Mouse (Mus musculus): Measurements from ENCODE around the gene Bcor. TPM values are rescaled to one million over a fixed set of nuclear protein-coding genes. Genes with fewer than 3 reads are reported as not detected.

Gene Bcor
- polyA plus RNA-seq, 1 experiment from 2014 or later: 20.2 TPM

DNA sequence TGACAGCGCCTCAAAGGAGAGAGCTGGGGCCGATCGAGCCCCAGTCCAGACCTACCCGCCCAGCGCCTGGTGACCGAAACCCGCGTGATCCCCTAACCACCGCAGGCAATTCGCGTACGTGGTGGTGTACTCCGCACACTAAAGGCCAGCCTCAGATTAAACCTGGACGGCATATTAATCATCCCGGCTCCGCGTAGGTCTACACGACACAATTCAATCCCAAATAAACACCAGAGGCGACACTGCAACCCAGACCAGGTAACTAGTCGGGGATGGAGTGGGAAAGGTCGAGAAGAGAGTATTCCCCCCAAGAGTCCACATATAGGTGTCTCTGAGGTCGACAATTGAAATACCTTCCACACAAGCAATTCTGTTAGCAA is 82.6 kb downstream of the Bcor start:
- H3K4me3 ChIP-seq (ENCODE audit: low read depth, low read length): peak overlapping the region; percentile 67
- H3K27ac ChIP-seq (ENCODE audit: low read depth, low read length): peak overlapping the region; percentile 73
- H3K9ac ChIP-seq (ENCODE audit: low read depth, low read length): peak overlapping the region; percentile 87
- 1% methylated on average over 22 of the region's 22 CpGs for WGBS (ENCODE audit: insufficient replicate concordance)
- no peaks in the 10 kb centered on the region for H3K36me3 ChIP-seq (ENCODE audit: control insufficient read depth, insufficient read depth, low read length)
- no peak for ATAC-seq (replicated peaks; ENCODE audit: insufficient number of reproducible peaks, low FRiP score, low TSS enrichment)
- peaks cover 15% of the 10 kb centered on the region for H3K4me1 ChIP-seq (ENCODE audit: control insufficient read depth, insufficient read depth, low read length)
- peak overlapping the region; percentile 84 for H3K4me2 ChIP-seq
- H3K9me3 ChIP-seq (replicated peaks; ENCODE audit: control insufficient read depth, low read length): no peaks in the 10 kb centered on the region
- H3K27me3 ChIP-seq (ENCODE audit: control insufficient read depth, insufficient read depth, low read length): peaks cover 68% of the 10 kb centered on the region

DNA sequence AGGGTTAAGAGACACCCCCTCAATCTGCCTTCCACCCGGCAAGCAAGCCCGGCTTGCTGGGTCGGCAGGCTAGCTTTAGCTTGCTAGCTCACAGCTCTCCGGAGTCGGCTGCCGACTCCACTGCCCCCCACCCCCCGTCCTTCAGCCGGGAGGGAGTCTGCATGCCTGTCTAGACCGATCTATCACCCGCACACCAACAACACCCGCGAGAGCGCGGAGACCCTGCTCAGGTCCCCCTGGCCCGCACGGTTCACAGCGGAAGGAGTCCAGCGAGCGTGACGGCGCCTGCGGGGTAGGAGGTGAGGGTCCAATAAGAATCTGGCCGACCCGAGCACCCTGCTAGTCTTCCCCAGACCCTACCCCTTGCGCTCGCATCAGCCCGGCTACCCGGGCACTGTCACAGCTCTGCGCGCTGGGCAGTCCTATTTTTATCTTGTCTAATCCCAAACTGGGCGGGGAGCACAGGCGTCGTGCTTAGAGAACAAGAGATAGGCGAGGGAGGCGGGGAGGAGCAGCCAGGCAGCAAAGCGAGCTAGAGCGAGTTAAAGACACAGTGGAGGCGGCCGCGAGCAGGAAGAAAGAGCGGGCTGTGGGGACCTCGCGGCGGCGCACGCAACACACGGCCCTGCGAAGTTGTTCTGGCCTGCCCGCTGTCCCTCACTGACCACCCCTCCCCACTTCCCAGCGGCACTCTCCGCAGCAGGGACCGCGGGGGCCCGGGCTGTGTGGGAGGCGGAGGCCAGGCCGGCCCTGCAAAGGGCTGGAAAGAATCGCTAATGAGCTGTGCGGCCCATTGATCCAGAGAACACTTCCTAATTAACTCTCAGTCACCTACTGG is 83.2 kb downstream of the Bcor start:
- Histone ChIP-seq H3K36me3 (ENCODE audit: control insufficient read depth, insufficient read depth, low read length) (no peaks in the 10 kb centered on the region), H3K4me1 (ENCODE audit: control insufficient read depth, insufficient read depth, low read length) (peaks cover 20% of the 10 kb centered on the region), H3K9me3 (replicated peaks; ENCODE audit: control insufficient read depth, low read length) (no peaks in the 10 kb centered on the region), H3K9ac (ENCODE audit: low read depth, low read length) (peak overlapping the region; percentile 87), H3K27ac (ENCODE audit: low read depth, low read length) (peak overlapping the region; percentile 73), H3K4me2 (peak overlapping the region; percentile 84), H3K27me3 (ENCODE audit: control insufficient read depth, insufficient read depth, low read length) (peaks cover 68% of the 10 kb centered on the region), H3K4me3 (ENCODE audit: low read depth, low read length) (peak overlapping the region; percentile 67)
- WGBS (ENCODE audit: insufficient replicate concordance): 1% methylated on average over 54 of the region's 58 CpGs
- peak; percentile 56 for ATAC-seq (replicated peaks; ENCODE audit: insufficient number of reproducible peaks, low FRiP score, low TSS enrichment)

DNA sequence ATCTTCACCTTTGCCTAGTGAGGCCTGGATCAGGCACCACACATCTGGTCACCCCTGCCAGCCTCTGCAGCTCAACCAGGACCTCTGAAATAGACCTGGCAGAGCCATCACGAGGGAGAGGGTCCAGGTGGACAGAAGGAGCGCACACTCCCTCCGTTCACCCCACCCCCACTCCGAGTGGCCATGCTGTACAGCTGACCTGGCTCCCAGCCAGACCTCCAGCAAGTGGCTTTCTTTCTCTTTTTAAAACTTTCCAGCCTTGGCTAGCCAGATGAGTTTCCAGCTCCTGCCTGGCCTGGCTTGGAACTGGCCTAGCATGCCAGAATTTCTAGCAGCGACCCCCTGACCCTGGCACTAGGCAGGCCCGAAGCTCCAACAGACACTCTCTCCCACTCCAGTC is 87.4 kb downstream of the Bcor start:
- Histone ChIP-seq H3K9me3 (replicated peaks; ENCODE audit: control insufficient read depth, low read length) (no peaks in the 10 kb centered on the region), H3K9ac (ENCODE audit: low read depth, low read length) (0 out of 2 replicates have a peak overlapping the region, but pooled peaks have one; percentile 10), H3K36me3 (ENCODE audit: control insufficient read depth, insufficient read depth, low read length) (no peaks in the 10 kb centered on the region), H3K27ac (ENCODE audit: low read depth, low read length) (no peak overlapping the region), H3K4me1 (ENCODE audit: control insufficient read depth, insufficient read depth, low read length) (peaks cover 43% of the 10 kb centered on the region), H3K4me3 (ENCODE audit: low read depth, low read length) (no peak overlapping the region), H3K27me3 (ENCODE audit: control insufficient read depth, insufficient read depth, low read length) (peaks cover 48% of the 10 kb centered on the region), H3K4me2 (peak overlapping the region; percentile 16; the same call in 1 of the 2 replicates)
- ATAC-seq (replicated peaks; ENCODE audit: insufficient number of reproducible peaks, low FRiP score, low TSS enrichment): no peak
- WGBS (ENCODE audit: insufficient replicate concordance): 16% methylated on average over 6 of the region's 6 CpGs

DNA sequence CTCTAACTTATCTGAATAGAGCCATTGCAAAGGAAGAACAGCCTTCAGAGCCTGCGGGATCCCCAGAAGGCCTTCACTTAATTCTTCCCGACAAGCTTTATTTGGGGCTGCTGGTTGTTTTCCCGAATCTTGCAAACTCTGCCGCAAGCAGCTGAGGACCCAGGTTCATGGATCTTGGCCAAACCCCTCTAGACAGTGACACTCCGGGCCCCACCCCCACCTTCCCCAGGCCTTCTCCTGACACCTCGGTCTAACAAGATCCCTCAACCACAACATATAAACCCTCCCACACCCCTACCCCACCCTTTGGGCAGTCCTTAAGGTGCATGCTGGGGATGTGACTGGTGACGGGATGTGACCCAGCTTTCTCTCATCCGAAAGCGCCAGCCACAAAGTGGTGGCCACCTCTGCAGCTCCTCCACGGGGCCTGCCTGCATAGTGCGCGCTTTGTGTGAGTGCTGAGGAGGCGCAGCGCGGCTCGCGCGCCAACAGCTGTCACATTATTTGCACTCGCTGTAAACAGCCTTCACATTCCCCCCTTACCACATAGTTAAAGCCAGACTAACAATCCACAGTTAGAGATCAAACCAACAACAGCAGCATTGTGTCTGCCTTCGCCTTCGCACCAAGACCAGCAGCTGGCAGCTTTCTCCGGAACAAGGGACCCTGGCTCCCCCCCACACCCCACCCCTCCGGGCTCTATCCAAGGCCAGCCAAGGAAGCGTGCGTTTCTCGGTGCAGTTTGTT is 91.0 kb downstream of the Bcor start:
- H3K4me2 ChIP-seq: peak overlapping the region; percentile 37
- no peaks in the 10 kb centered on the region for H3K36me3 ChIP-seq (ENCODE audit: control insufficient read depth, insufficient read depth, low read length)
- H3K9me3 ChIP-seq (replicated peaks; ENCODE audit: control insufficient read depth, low read length): no peaks in the 10 kb centered on the region
- H3K4me3 ChIP-seq (ENCODE audit: low read depth, low read length): no peak overlapping the region
- WGBS (ENCODE audit: insufficient replicate concordance): 6% methylated on average over 26 of the region's 26 CpGs
- H3K4me1 ChIP-seq (ENCODE audit: control insufficient read depth, insufficient read depth, low read length): peaks cover 69% of the 10 kb centered on the region
- ATAC-seq (replicated peaks; ENCODE audit: insufficient number of reproducible peaks, low FRiP score, low TSS enrichment): no peak
- no peak overlapping the region; the same call in 1 of the 2 replicates for H3K9ac ChIP-seq (ENCODE audit: low read depth, low read length)
- H3K27me3 ChIP-seq (ENCODE audit: control insufficient read depth, insufficient read depth, low read length): peaks cover 50% of the 10 kb centered on the region
- no peak overlapping the region for H3K27ac ChIP-seq (ENCODE audit: low read depth, low read length)

DNA sequence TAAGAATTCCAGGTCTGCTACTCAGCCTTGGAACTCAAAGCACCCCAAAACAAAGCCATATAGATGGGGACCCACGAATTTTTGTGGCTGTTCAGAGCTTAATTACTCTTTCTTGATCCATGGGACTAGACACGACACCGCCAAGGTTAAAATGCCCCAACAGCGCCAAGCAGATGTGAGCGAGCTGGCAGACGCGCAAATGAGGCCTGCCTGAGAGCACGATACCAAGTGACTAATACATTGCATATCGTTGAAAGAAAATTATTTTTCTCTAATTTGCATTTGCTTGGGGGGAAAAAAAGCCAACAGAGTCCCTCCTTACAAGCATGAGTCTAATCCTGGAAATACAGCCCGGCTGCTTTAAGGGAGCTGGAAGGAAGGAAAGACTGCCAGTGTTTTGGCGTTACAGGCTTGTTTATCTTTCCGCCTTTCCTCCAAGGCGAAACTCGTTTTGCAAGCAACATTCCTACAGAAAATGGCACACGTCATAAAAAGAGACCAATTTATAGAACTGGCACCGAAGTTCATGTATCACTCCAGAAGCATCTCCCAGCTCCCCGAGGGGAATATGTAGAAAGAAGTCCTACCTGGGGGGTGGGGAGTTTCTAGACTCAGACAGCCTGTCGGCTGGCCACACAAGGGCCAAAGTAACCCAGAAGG is 92.2 kb downstream of the Bcor start:
- no peak for ATAC-seq (replicated peaks; ENCODE audit: insufficient number of reproducible peaks, low FRiP score, low TSS enrichment)
- H3K9me3 ChIP-seq (replicated peaks; ENCODE audit: control insufficient read depth, low read length): no peaks in the 10 kb centered on the region
- H3K4me3 ChIP-seq (ENCODE audit: low read depth, low read length): no peak overlapping the region
- peaks cover 70% of the 10 kb centered on the region for H3K4me1 ChIP-seq (ENCODE audit: control insufficient read depth, insufficient read depth, low read length)
- no peak overlapping the region for H3K9ac ChIP-seq (ENCODE audit: low read depth, low read length)
- H3K27me3 ChIP-seq (ENCODE audit: control insufficient read depth, insufficient read depth, low read length): peaks cover 51% of the 10 kb centered on the region
- 16% methylated on average over 18 of the region's 18 CpGs for WGBS (ENCODE audit: insufficient replicate concordance)
- peak overlapping the region; percentile 11; the same call in 1 of the 2 replicates for H3K4me2 ChIP-seq
- no peaks in the 10 kb centered on the region for H3K36me3 ChIP-seq (ENCODE audit: control insufficient read depth, insufficient read depth, low read length)
- H3K27ac ChIP-seq (ENCODE audit: low read depth, low read length): no peak overlapping the region

DNA sequence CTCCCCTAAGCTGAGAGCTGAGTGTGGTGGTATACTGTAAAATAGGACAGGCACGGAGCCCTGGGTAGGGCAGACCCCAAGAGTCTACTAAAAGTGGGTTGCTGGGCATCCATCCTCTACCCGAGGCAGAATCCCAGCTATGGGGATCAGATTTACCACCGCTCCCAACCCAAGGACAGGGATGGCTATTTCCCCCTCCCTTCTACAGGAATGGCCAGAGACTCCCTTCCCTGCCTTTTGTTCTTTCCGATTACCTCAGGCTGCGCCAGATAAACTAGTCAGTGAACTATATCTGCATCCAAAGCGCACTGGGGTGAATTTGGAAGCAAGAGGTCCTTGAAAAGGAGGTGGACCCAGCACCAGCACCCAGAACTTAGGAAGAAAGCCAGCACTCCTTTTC is 93.1 kb downstream of the Bcor start:
- peaks cover 55% of the 10 kb centered on the region for H3K27me3 ChIP-seq (ENCODE audit: control insufficient read depth, insufficient read depth, low read length)
- H3K4me2 ChIP-seq: peak overlapping the region; percentile 17

DNA sequence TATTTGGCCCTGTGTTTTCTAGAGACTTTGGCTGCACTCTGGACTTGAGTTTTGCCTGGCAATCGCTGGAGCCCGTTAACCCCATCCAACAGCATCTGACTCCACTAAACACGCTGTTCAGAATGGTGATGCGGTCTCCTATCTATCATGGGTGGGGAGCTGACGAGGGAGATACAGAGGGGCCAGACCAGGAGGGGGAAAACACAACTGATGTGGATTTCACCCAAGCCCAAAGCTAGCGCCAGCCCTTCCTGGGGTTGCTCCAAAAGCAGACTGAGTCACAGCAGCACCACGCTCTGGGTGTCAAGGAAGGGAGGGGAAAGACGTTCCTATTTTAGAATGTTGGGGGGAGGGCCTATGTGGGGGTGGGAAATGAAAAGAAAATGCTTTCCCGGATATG is 94.4 kb downstream of the Bcor start:
- H3K4me2 ChIP-seq: no peak overlapping the region
- H3K27ac ChIP-seq (ENCODE audit: low read depth, low read length): no peak overlapping the region
- no peak for ATAC-seq (replicated peaks; ENCODE audit: insufficient number of reproducible peaks, low FRiP score, low TSS enrichment)
- 31% methylated on average over 9 of the region's 9 CpGs for WGBS (ENCODE audit: insufficient replicate concordance)
- H3K4me3 ChIP-seq (ENCODE audit: low read depth, low read length): no peak overlapping the region
- peaks cover 71% of the 10 kb centered on the region for H3K4me1 ChIP-seq (ENCODE audit: control insufficient read depth, insufficient read depth, low read length)
- H3K27me3 ChIP-seq (ENCODE audit: control insufficient read depth, insufficient read depth, low read length): peaks cover 56% of the 10 kb centered on the region
- H3K36me3 ChIP-seq (ENCODE audit: control insufficient read depth, insufficient read depth, low read length): no peaks in the 10 kb centered on the region
- no peaks in the 10 kb centered on the region for H3K9me3 ChIP-seq (replicated peaks; ENCODE audit: control insufficient read depth, low read length)
- no peak overlapping the region for H3K9ac ChIP-seq (ENCODE audit: low read depth, low read length)

More for the DNA sequence above, 93.1 kb downstream of the Bcor start:
- Histone ChIP-seq H3K27ac (ENCODE audit: low read depth, low read length) (no peak overlapping the region), H3K9ac (ENCODE audit: low read depth, low read length) (no peak overlapping the region), H3K4me3 (ENCODE audit: low read depth, low read length) (no peak overlapping the region), H3K36me3 (ENCODE audit: control insufficient read depth, insufficient read depth, low read length) (no peaks in the 10 kb centered on the region), H3K9me3 (replicated peaks; ENCODE audit: control insufficient read depth, low read length) (no peaks in the 10 kb centered on the region), H3K4me1 (ENCODE audit: control insufficient read depth, insufficient read depth, low read length) (peaks cover 70% of the 10 kb centered on the region)
- WGBS (ENCODE audit: insufficient replicate concordance): 4% methylated on average over 6 of the region's 6 CpGs
- ATAC-seq (replicated peaks; ENCODE audit: insufficient number of reproducible peaks, low FRiP score, low TSS enrichment): no peak

DNA sequence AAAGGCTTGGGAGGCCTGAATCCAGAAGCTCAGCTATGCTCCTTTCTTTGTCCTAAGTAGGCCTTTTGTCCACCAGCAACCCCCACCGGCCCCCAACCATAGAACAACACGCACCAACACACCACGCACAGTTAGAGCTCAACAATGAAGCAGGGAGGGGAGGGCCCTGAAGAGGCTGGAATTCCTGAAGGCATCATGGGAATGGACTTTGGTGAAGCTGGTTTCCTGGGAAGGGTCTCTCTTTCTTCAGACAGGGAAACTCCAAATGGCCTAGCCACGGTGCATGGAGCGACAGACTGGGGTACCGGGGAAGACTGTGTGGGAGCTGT is 97.3 kb downstream of the Bcor start:
- Histone ChIP-seq H3K27me3 (ENCODE audit: control insufficient read depth, insufficient read depth, low read length) (peaks cover 39% of the 10 kb centered on the region), H3K36me3 (ENCODE audit: control insufficient read depth, insufficient read depth, low read length) (peaks cover 5% of the 10 kb centered on the region; the same call in 1 of the 2 replicates), H3K9ac (ENCODE audit: low read depth, low read length) (no peak overlapping the region), H3K9me3 (replicated peaks; ENCODE audit: control insufficient read depth, low read length) (no peaks in the 10 kb centered on the region), H3K4me1 (ENCODE audit: control insufficient read depth, insufficient read depth, low read length) (peaks cover 62% of the 10 kb centered on the region), H3K4me3 (ENCODE audit: low read depth, low read length) (no peak overlapping the region), H3K4me2 (no peak overlapping the region), H3K27ac (ENCODE audit: low read depth, low read length) (no peak overlapping the region)
- 24% methylated on average over 6 of the region's 6 CpGs for WGBS (ENCODE audit: insufficient replicate concordance)
- ATAC-seq (replicated peaks; ENCODE audit: insufficient number of reproducible peaks, low FRiP score, low TSS enrichment): no peak
